Mouse (Mus musculus): Measurements from ENCODE around the gene Hes3.

DNA sequence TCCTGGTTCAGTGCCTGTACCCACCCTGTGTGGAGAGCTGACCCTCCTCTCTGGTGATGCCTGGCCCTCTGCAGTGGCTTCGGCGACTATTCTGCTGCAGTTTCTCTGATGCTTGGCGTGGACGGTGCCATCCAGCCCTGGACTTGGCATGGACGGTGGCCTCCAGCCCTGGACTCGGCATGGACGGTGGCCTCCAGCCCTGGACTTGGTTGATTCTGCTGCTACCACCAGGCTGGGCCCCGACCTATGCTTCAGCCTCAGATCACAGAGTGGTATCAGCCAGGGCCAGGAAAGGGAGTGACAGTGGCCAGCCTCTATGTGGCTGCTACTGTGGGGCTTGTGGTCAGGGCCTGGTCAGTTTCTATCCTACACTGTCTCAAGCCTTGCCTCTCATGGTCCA, 47.5 kb downstream of the Hes3 start:
- TF ChIP-seq CTCF (IDR thresholded peaks at IDR 0.05; ENCODE audit: insufficient read depth, low read length) (no peak), POLR2A (IDR thresholded peaks at IDR 0.05; ENCODE audit: borderline replicate concordance, extremely low read depth, low read depth, low read length) (no peak)
